Mouse (Mus musculus) kidney, postnatal 4 days (tissue): ENCODE measurements around the gene Klhl10.

Experiments used
- DNase-seq, 2 experiments: peaks; one replicate each; pipeline ENCODE4 v3.0.0; 2021; ENCODE audit warnings: mixed read lengths in 2 of 2

Klhl10 gene

GRCm38 (mm10) chr11:100465833-100466232 lies 24.1 kb downstream of the Klhl10 start:
- DNase-seq: no peak

DNA sequence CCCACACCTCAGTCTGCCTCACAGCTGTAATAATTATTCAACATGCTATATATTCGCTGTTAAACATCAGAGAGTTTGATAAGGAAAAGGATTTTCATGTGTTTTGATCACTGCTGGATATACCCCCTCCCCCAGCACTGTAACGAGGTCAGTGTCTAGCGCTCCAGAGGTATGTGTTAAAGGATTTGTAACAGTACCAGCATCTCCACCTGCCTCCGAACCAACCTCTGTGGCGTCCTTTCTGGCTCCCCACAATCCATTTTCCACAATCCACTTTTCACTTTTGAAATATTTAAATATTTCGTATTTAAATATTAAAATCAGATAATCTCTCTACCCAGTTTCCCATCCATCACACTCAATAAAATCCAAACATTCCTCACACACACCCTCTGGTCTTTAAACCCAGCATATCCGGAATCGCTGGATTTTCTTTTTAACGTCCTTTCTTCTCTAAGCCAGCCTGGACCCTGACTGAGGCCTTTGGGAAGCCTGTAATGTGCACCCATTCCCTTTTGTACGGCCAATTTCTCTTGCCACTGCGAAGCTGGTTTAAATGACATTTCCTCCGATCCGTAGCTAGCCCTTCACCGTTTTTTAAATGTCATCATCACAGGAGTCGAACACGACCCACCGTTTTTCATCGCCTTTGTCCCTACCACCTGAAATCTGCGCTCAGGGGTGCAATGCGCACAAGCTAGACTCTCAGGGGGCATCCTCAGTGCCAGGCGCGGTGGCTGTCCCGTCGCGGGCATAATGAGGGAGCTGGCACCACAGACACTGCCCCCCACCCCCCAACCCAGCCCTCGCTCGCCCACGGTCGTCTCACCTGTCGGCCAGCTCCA lies 29.9 kb downstream of the Klhl10 start:
- peak in 1 of 2 experiments; percentile 7 for DNase-seq

DNA sequence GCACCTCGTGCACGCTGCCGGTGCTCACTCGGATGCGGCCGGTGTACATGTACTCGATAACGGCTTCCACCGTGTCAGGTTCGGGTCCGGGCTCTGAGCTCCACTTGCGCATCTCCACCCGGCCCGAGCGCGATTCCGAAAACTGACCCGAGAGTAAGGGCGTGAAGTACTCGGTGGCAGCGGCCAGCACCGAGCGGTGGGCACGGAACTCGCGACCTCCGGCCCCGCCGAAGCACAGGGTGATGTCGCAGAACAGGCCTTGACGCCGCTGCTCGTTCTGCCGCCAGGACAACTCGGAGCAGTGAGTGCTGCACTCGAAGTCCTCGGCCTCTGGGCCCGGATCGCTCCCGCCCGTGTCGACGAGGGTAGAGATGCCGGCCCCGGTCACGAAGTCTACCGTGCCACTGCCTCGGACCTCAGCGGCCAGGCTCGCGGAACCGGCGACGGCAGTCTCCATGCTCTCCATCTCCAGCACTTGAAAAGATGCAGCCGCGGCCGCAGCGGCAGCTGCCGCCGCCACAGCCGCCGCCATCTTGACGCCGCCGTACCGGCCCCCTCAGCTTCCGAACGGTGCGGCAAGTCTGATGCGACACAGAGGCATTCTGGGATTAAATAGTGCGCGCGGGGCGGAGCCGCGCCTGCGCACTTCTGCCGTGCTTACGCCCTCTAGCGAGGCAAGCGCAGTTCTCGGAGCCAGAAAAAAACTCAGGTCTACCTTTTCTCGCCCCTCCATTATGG lies 30.6 kb downstream of the Klhl10 start, which contains the start of gene Klhl11:
Gene Klhl11, minus strand, starts transcription at position 545 of the 738 bp plus-strand sequence.
- DNase-seq: peak; percentile 90 to 94

GRCm38 (mm10) chr11:100472935-100473295 lies 31.2 kb downstream of the Klhl10 start:
- no peak for DNase-seq

- no peak for DNase-seq
Measured at GRCm38 (mm10) chr11:100476281-100476680, 34.6 kb downstream of the Klhl10 start.

- no peak for DNase-seq
Measured at GRCm38 (mm10) chr11:100479152-100479551, 37.4 kb downstream of the Klhl10 start.

DNA sequence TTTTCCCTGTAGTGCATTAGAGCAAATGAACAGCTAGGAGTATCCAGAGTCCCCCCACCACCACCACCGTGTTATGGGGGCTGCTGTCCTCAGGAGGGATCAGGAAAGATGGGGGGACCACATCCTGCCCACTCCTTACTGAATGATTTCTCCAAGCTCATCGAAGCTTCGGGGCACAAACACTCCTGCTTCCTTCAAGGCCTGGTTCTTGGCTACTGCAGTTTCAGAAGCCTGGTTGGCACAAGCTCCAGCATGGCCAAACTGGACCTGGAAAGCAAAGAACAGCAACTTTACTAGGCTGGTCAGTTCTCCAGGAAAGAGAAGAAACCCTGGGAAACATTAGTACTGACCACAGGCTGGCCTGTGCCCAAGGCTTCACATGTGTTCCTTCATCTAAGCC lies 42.7 kb downstream of the Klhl10 start:
- DNase-seq: no peak

- peak; percentile 39 to 52 for DNase-seq
Measured at GRCm38 (mm10) chr11:100485801-100486538, 44.3 kb downstream of the Klhl10 start.

DNA sequence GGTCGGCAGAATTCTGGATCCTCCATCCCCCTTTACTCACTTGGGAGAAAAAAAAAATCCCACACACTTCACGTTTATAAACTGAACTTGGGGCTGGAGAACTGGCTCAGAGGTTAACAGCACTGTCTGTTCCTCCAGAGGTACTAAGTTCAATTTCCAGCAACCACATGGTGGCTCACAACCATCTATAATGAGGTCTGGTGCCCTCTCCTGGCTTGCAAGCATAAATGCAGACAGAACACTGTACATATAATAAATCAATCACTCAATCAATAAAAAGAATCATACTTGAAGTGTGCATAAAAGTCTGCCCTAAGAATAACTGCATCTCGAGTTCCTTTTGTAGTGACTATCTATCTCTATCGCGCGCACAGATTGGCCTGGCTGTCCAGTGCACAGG lies 49.2 kb downstream of the Klhl10 start:
- no peak for DNase-seq

DNA sequence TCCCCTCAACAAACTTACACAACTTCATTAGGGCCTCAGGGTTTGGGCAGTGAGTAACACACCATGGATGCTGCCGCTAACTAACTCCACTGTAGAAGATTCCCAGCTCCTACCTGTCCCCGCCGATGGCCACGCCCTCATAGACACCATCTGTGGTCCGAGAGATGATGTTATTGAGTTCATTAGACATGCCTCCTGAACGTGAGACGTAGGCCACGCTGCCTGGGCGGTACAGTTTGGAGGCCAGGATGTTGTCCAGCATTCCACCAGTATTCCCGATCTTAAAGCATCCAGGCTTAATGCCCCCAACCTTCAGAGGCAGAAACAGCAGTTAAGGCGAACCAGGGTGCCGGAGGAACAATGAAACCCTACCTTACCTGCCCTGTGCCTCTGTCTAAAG lies 52.1 kb downstream of the Klhl10 start:
- DNase-seq: no peak

GRCm38 (mm10) chr11:100500241-100500640 lies 58.5 kb downstream of the Klhl10 start:
- no peak for DNase-seq

DNA sequence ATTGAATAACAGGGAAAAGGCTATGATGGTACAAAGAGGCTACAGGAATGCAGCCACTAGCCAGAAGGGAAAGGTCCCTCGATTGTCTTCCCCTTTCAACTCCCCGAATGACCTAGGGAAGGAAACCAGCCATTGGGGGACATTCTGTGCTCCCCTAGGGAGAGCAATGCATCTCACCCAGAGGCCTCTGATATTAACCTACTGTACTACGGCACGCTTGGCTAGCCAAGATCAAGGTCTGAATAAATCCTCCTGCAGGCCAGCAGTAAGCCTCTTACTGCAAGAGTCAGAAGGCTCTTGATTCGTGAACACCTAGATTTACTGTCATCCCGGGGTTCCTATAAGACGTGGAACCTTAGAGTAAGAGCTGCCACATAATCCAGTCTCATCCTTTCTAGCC lies 58.9 kb downstream of the Klhl10 start:
- DNase-seq: no peak

GRCm38 (mm10) chr11:100501321-100501720 lies 59.6 kb downstream of the Klhl10 start:
- no peak for DNase-seq

GRCm38 (mm10) chr11:100504990-100505660 lies 63.4 kb downstream of the Klhl10 start:
- no peak for DNase-seq

DNA sequence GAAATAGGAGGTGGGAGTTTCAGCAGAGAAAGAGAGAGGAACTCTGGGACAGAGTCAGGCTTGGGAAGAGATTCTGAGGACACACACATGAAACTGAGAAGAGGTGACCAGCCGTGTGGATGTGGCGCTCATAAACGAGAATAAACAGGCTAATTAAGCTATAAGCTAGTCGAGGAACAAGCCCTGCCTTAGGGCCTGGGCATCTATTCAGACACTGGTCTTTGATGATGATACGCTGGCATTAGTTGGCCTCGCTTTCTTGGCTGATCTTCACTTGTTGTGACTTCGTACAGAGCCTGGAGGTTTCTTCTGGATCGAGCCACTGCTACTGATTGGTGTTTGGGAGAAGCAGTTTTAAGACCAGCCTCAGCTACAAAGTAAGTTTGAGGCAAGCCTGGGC lies 64.3 kb downstream of the Klhl10 start:
- DNase-seq: no peak
